Mouse (Mus musculus) left cerebral cortex, postnatal 10 days (tissue): ENCODE measurements around the gene Clstn3. TPM values are rescaled to one million over a fixed set of nuclear protein-coding genes. Genes with fewer than 3 reads are reported as not detected.
"Not testable (repeated sequence)": the region's sequence is repeated elsewhere in the genome, so short reads cannot be mapped to it uniquely, and the experiment has no call there.

Experiments
- DNase-seq, 2 experiments: peaks; one replicate each; pipeline ENCODE4 v3.0.0; 2021 to 2022; ENCODE audit warnings: low spot score in 2 of 2, mixed read lengths in 1 of 2; ENCODE audit errors: extremely low spot score in 1 of 2
- intact Hi-C: fragments of 180-260 bp; cut with DNase I; formaldehyde crosslinking; loops from one replicate; pipeline ENCODE4 v1.15.1; 2025
- total RNA-seq, 2 experiments: library from RNA; stranded (reverse); gene quantifications; 2 replicates each; pipeline ENCODE4 v1.2.3; 2021

The Clstn3 gene
- 100 to 1,000 TPM; 333 TPM for total RNA-seq

- DNase-seq, result peak; percentile 92 to 93
- intact Hi-C loops, result no loop called here
Measured at GRCm38 (mm10) chr6:124464305-124465271, at the start of gene Clstn3. Gene Clstn3 (minus strand): TSS chr6:124464794.

GRCm38 (mm10) chr6:124512355-124512836, 47.8 kb upstream of the Clstn3 start, which contains the start of gene C1ra:
Gene C1ra (plus strand): TSS chr6:124512405.
- peak; percentile 28 to 38 for DNase-seq
- intact Hi-C loops, result no loop called here

- intact Hi-C loops, result no loop called here
- DNase-seq, result no peak
Measured at GRCm38 (mm10) chr6:124511936-124512335, 47.3 kb upstream of the Clstn3 start.

- DNase-seq, intact Hi-C loops: not testable (repeated sequence)
Measured at GRCm38 (mm10) chr6:124509192-124509591, 44.6 kb upstream of the Clstn3 start.

GRCm38 (mm10) chr6:124508292-124508691, 43.7 kb upstream of the Clstn3 start:
- peak; percentile 18 to 43 for DNase-seq
- intact Hi-C loops, result no loop called here

GRCm38 (mm10) chr6:124506991-124507390, 42.4 kb upstream of the Clstn3 start:
- DNase-seq, result no peak
- intact Hi-C loops, result no loop called here

- peak in 1 of 2 experiments; percentile 48 for DNase-seq
- intact Hi-C loops, result no loop called here
Measured at GRCm38 (mm10) chr6:124505028-124505427, 40.4 kb upstream of the Clstn3 start.

GRCm38 (mm10) chr6:124502021-124502420, 37.4 kb upstream of the Clstn3 start:
- intact Hi-C loops, result no loop called here
- DNase-seq, result no peak

GRCm38 (mm10) chr6:124501473-124501872, 36.9 kb upstream of the Clstn3 start:
- intact Hi-C loops, result no loop called here
- DNase-seq, result no peak

GRCm38 (mm10) chr6:124499914-124500566, 35.4 kb upstream of the Clstn3 start:
- intact Hi-C loops, result no loop called here

GRCm38 (mm10) chr6:124496054-124496453, 31.5 kb upstream of the Clstn3 start:
- no peak for DNase-seq
- intact Hi-C loops, result no loop called here

More at GRCm38 (mm10) chr6:124499914-124500566, 35.4 kb upstream of the Clstn3 start:
- DNase-seq, result no peak

GRCm38 (mm10) chr6:124493886-124494285, 29.3 kb upstream of the Clstn3 start:
- intact Hi-C loops, result no loop called here
- DNase-seq, result no peak

GRCm38 (mm10) chr6:124492842-124493561, 28.4 kb upstream of the Clstn3 start, which contains the start of gene C1rl:
Gene C1rl (plus strand): TSS chr6:124493113.
- intact Hi-C loops, result no loop called here

GRCm38 (mm10) chr6:124491427-124491826, 26.8 kb upstream of the Clstn3 start:
- intact Hi-C loops, result no loop called here

More at GRCm38 (mm10) chr6:124492842-124493561, 28.4 kb upstream of the Clstn3 start, which contains the start of gene C1rl:
- DNase-seq, result peak; percentile 51 to 76

GRCm38 (mm10) chr6:124488952-124489351, 24.4 kb upstream of the Clstn3 start:
- DNase-seq, result no peak
- intact Hi-C loops, result no loop called here

More at GRCm38 (mm10) chr6:124491427-124491826, 26.8 kb upstream of the Clstn3 start:
- DNase-seq, result no peak

GRCm38 (mm10) chr6:124487509-124487908, 22.9 kb upstream of the Clstn3 start:
- no peak for DNase-seq

GRCm38 (mm10) chr6:124485414-124486144, 21.0 kb upstream of the Clstn3 start:
- DNase-seq, result no peak
- intact Hi-C loops, result no loop called here

More at GRCm38 (mm10) chr6:124487509-124487908, 22.9 kb upstream of the Clstn3 start:
- intact Hi-C loops, result no loop called here

GRCm38 (mm10) chr6:124484851-124485250, 20.3 kb upstream of the Clstn3 start:
- intact Hi-C loops, result loop anchor here (5.0 kb wide), 1 partner anchor 57 kb away; the partner anchor contains the start of gene C1s1
- no peak for DNase-seq
